ENCODE assay signal across 12 mouse cellular contexts in the genomic region with DNA sequence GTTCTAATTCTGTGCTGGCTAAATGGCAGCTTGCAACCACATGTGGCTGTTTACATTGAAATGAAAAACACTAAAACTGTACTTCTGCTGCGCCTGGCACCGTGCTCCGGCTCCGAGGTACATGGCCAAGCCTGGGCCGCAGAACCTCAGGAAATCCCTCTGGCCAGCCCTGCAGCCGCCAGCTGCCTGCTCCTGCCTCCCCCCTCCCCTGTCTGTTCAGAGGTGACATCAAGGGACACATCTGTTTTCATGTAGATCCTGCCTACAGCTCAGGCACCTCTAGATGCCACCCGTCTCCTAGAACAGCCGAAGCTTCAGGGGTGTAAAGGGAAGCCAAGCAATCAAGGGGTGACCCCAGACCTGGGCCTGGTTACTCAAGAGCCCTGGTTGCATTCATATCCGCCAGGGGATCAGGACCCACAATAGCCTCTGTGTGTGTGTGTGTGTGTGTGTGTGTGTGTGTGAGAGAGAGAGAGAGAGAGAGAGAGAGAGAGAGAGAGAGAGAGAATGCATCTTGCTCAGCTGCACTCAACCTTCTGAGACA. TPM values are rescaled to one million over a fixed set of nuclear protein-coding genes. Genes with fewer than 3 reads are reported as not detected.
DNase-seq lines count a peak whose midpoint lies in the region; ATAC-seq and TF ChIP-seq lines count a peak whose summit lies in the region.
"Had no signal": no experiment of that assay in that cellular context is flagged by ENCODE, and none has a peak within 500 bp of the region (broad histone marks: within the 10 kb centered on the region; RNA-seq: fewer than 3 reads in every experiment).

No protein-coding gene starts in this region.

- intact Hi-C loops in gastrocnemius, adult 2 months (cut with DNase I), result no loop called here
- intact Hi-C loops in left cerebral cortex, postnatal 14 days (cut with DNase I), result loop anchor here (5.0 kb wide), 1 partner anchor 74 kb away; no protein-coding TSS in a partner anchor

- peaks cover 13% of the 10 kb centered on the region for H3K4me1 ChIP-seq in midbrain, embryonic 13.5 days (replicated peaks)
- H3K4me1 ChIP-seq in midbrain, embryonic 15.5 days, result peaks cover 11% of the 10 kb centered on the region
- H3K4me1 ChIP-seq in limb, embryonic 10.5 days, result peaks cover 24% of the 10 kb centered on the region

- H3K27ac ChIP-seq in gastrocnemius, adult 2 months, result peak overlapping the region; percentile 75
- H3K27ac ChIP-seq in midbrain, embryonic 13.5 days, result no peak overlapping the region
- no peak overlapping the region for H3K27ac ChIP-seq in midbrain, embryonic 15.5 days
- H3K27ac ChIP-seq in limb, embryonic 10.5 days, result peak overlapping the region; percentile 54

- no peak for TF ChIP-seq CTCF in gastrocnemius, adult 2 months (IDR thresholded peaks at IDR 0.05)

- 0 out of 2 replicates have a peak, but pooled peaks cover 2% of the 10 kb centered on the region for H3K36me3 ChIP-seq in midbrain, embryonic 13.5 days
- no peaks in the 10 kb centered on the region for H3K36me3 ChIP-seq in midbrain, embryonic 15.5 days (replicated peaks)
- no peaks in the 10 kb centered on the region for H3K36me3 ChIP-seq in limb, embryonic 10.5 days

- peak; percentile 51 for DNase-seq in gastrocnemius, adult 2 months
- no peak for DNase-seq in gastrocnemius, adult 8-10 months (ENCODE audit: low spot score in 2 of 2)
- DNase-seq in limb, embryonic 10.5 days (ENCODE audit: low spot score), result peak; percentile 49
- DNase-seq in thymus, postnatal 14 days, result peak; percentile 66
- DNase-seq in kidney, adult 8-10 months, result no peak
- DNase-seq in left cerebral cortex, postnatal 14 days (ENCODE audit: low spot score in 2 of 2), result no peak
- DNase-seq: cerebellum, postnatal 14 days; kidney, adult 18-20 months; lung, embryonic 14.5 days had no signal

- no peak overlapping the region; the same call in 1 of the 2 replicates for H3K4me3 ChIP-seq in gastrocnemius, adult 2 months
- H3K4me3 ChIP-seq in midbrain, embryonic 13.5 days (replicated peaks), result no peak overlapping the region
- no peak overlapping the region for H3K4me3 ChIP-seq in midbrain, embryonic 15.5 days
- H3K4me3 ChIP-seq in limb, embryonic 10.5 days, result no peak overlapping the region
- H3K4me3 ChIP-seq: erythroblast, embryonic 14.5 days had no signal

- 58% methylated on average over 9 of the region's 9 CpGs for WGBS in midbrain, embryonic 13.5 days
- 49% methylated on average over 9 of the region's 9 CpGs for WGBS in midbrain, embryonic 15.5 days
- WGBS in limb, embryonic 10.5 days, result 44% methylated on average over 9 of the region's 9 CpGs

- H3K9me3 ChIP-seq in midbrain, embryonic 13.5 days, result no peaks in the 10 kb centered on the region
- no peaks in the 10 kb centered on the region for H3K9me3 ChIP-seq in midbrain, embryonic 15.5 days
- H3K9me3 ChIP-seq in limb, embryonic 10.5 days (replicated peaks), result no peaks in the 10 kb centered on the region

- ATAC-seq in midbrain, embryonic 13.5 days, result no peak
- no peak for ATAC-seq in midbrain, embryonic 15.5 days (replicated peaks)

- H3K27me3 ChIP-seq in midbrain, embryonic 13.5 days, result no peaks in the 10 kb centered on the region
- no peaks in the 10 kb centered on the region for H3K27me3 ChIP-seq in midbrain, embryonic 15.5 days (replicated peaks)
- H3K27me3 ChIP-seq in limb, embryonic 10.5 days (ENCODE audit: low read depth, poor library complexity, severe bottlenecking), result no peaks in the 10 kb centered on the region

- no peak overlapping the region for H3K4me2 ChIP-seq in midbrain, embryonic 13.5 days (replicated peaks)
- no peak overlapping the region for H3K4me2 ChIP-seq in midbrain, embryonic 15.5 days
- H3K4me2 ChIP-seq: lung, embryonic 14.5 days had no signal

- 0 out of 2 replicates have a peak overlapping the region, but pooled peaks have one; percentile 33 for H3K9ac ChIP-seq in midbrain, embryonic 13.5 days (replicated peaks)
- no peak overlapping the region for H3K9ac ChIP-seq in midbrain, embryonic 15.5 days
- H3K9ac ChIP-seq: lung, embryonic 14.5 days had no signal

RNA-seq across cellular contexts. Expression of gene Selenon, which starts 6.7 kb away (rescaled TPM):
- total RNA-seq in gastrocnemius, adult 2 months (2021), result 1 to 10 TPM; 4.4 to 6.3 TPM
- 1 to 10 TPM; 2.8 to 3.8 (median 3.2) TPM for total RNA-seq in gastrocnemius, adult 8-10 months (2022)
- polyA plus RNA-seq in midbrain, embryonic 13.5 days (2015; fragmentation: Nextera tagmentation; extraction: Ambion mirVana), result 11.1 and 11.5 TPM in 2 replicates
- polyA plus RNA-seq in midbrain, embryonic 15.5 days (2015; fragmentation: Nextera tagmentation; extraction: Ambion mirVana), result 28.3 and 35.6 TPM in 2 replicates
- 10.9 and 13.4 TPM in 2 replicates for polyA plus RNA-seq in limb, embryonic 10.5 days (2016; fragmentation: Nextera tagmentation; extraction: Ambion mirVana)
- 10 to 100 TPM; 19.2 to 20.1 TPM for total RNA-seq in left cerebral cortex, postnatal 14 days (2021)

RNA-seq across cellular contexts. Expression of gene Mtfr1l, which starts 23.5 kb away (rescaled TPM):
- total RNA-seq in gastrocnemius, adult 2 months (2021), result 100 to 1,000 TPM; 131 to 136 TPM
- total RNA-seq in gastrocnemius, adult 8-10 months (2022), result 100 to 1,000 TPM; 129 to 173 (median 151) TPM
- 149 and 155 TPM in 2 replicates for polyA plus RNA-seq in midbrain, embryonic 13.5 days (2015; fragmentation: Nextera tagmentation; extraction: Ambion mirVana)
- polyA plus RNA-seq in midbrain, embryonic 15.5 days (2015; fragmentation: Nextera tagmentation; extraction: Ambion mirVana), result 164 and 173 TPM in 2 replicates
- polyA plus RNA-seq in limb, embryonic 10.5 days (2016; fragmentation: Nextera tagmentation; extraction: Ambion mirVana), result 104 and 109 TPM in 2 replicates
- 10 to 100 TPM; 69.4 to 71.9 TPM for total RNA-seq in left cerebral cortex, postnatal 14 days (2021)

RNA-seq across cellular contexts. Expression of gene Aunip, which starts 47.8 kb away (rescaled TPM):
- not detected for total RNA-seq in gastrocnemius, adult 2 months (2021)
- not detected for total RNA-seq in gastrocnemius, adult 8-10 months (2022)
- polyA plus RNA-seq in midbrain, embryonic 13.5 days (2015; fragmentation: Nextera tagmentation; extraction: Ambion mirVana), result 3.9 and 4.4 TPM in 2 replicates
- 1.3 and 1.9 TPM in 2 replicates for polyA plus RNA-seq in midbrain, embryonic 15.5 days (2015; fragmentation: Nextera tagmentation; extraction: Ambion mirVana)
- polyA plus RNA-seq in limb, embryonic 10.5 days (2016; fragmentation: Nextera tagmentation; extraction: Ambion mirVana), result 21.9 and 29.6 TPM in 2 replicates
- total RNA-seq in left cerebral cortex, postnatal 14 days (2021), result under 1 TPM; 0.53 to 0.55 TPM

Comparison
In these comparisons a context has a peak if more than half of its experiments do, and no peak if none do; other contexts are left out.
1. DNase-seq: peak in gastrocnemius, adult 2 months (single experiment), limb, embryonic 10.5 days (single experiment) and thymus, postnatal 14 days (single experiment); none in gastrocnemius, adult 8-10 months (0 of 2), kidney, adult 8-10 months (0 of 2) and left cerebral cortex, postnatal 14 days (0 of 2).
2. H3K27ac ChIP-seq: peak in gastrocnemius, adult 2 months (single experiment) and limb, embryonic 10.5 days (single experiment); none in midbrain, embryonic 13.5 days (single experiment) and midbrain, embryonic 15.5 days (single experiment).